Mouse (Mus musculus) midbrain, embryonic 12.5 days (tissue): Measurements from ENCODE around the gene Slc4a11. TPM values are rescaled to one million over a fixed set of nuclear protein-coding genes. Genes with fewer than 3 reads are reported as not detected.

ENCODE experiments used
- ATAC-seq: fragments of 200-750 bp; cut with Nextera tagmentation; 2 replicates; pipeline ENCODE4 v1.8.0; 2017; ENCODE audit warnings: low read depth, moderate TSS enrichment, moderate library complexity; ENCODE audit not compliant: low FRiP score
- H3K27ac ChIP-seq: fragments of 300-500 bp; sonication (generic); replicated peaks from 2 replicates; pipeline ENCODE4 v1.5.1; 2016; ENCODE audit warnings: mild to moderate bottlenecking
- H3K27me3 ChIP-seq: fragments of 300-500 bp; sonication (generic); 2 replicates; pipeline ENCODE4 v1.6.1; 2016; ENCODE audit warnings: mild to moderate bottlenecking
- H3K36me3 ChIP-seq: fragments of 300-500 bp; sonication (generic); 2 replicates; pipeline ENCODE4 v1.6.1; 2016
- H3K4me1 ChIP-seq: fragments of 300-500 bp; sonication (generic); 2 replicates; pipeline ENCODE4 v1.6.1; 2016
- H3K4me2 ChIP-seq: fragments of 300-500 bp; sonication (generic); replicated peaks from 2 replicates; pipeline ENCODE4 v1.6.1; 2016; ENCODE audit warnings: mild to moderate bottlenecking, moderate library complexity
- H3K4me3 ChIP-seq: fragments of 300-500 bp; sonication (generic); 2 replicates; pipeline ENCODE4 v1.5.1; 2016; ENCODE audit warnings: mild to moderate bottlenecking
- H3K9ac ChIP-seq: fragments of 300-500 bp; sonication (generic); replicated peaks from 2 replicates; pipeline ENCODE4 v1.6.1; 2016; ENCODE audit warnings: mild to moderate bottlenecking, moderate library complexity
- H3K9me3 ChIP-seq: fragments of 300-500 bp; sonication (generic); 2 replicates; pipeline ENCODE4 v1.6.1; 2016; ENCODE audit warnings: mild to moderate bottlenecking
- WGBS: fragments of 180-500 bp; shearing (Covaris S2); methylation state at CpG from one replicate; pipeline ENCODE4 v1.1.7; 2016; 5-methylcytosine and 5-hydroxymethylcytosine counted together
- polyA plus RNA-seq: library from polyadenylated mRNA; unstranded; fragments of >200 nt; fragmentation: Nextera tagmentation; extraction: Ambion mirVana; gene quantifications from 2 replicates; pipeline ENCODE4 v1.2.1, GENCODE M21; 2016

Gene Slc4a11
- polyA plus RNA-seq, 1 experiment from 2014 or later: 0.57 TPM

- Histone ChIP-seq H3K27me3 (no peaks in the 10 kb centered on the region), H3K4me1 (no peaks in the 10 kb centered on the region), H3K4me2 (no peak overlapping the region), H3K9me3 (no peaks in the 10 kb centered on the region), H3K9ac (no peak overlapping the region), H3K27ac (no peak overlapping the region), H3K36me3 (peaks cover 37% of the 10 kb centered on the region), H3K4me3 (no peak overlapping the region)
- WGBS: 66% methylated on average over 10 of the region's 10 CpGs
- ATAC-seq: no peak
Measured at GRCm38 (mm10) chr2:130707057-130707456, 9.7 kb upstream of the Slc4a11 start.

GRCm38 (mm10) chr2:130706602-130707001 lies 9.3 kb upstream of the Slc4a11 start:
- no peaks in the 10 kb centered on the region for H3K27me3 ChIP-seq
- 66% methylated on average over 4 of the region's 4 CpGs for WGBS
- no peak overlapping the region for H3K4me2 ChIP-seq
- H3K9me3 ChIP-seq: no peaks in the 10 kb centered on the region
- H3K9ac ChIP-seq: no peak overlapping the region
- no peak overlapping the region for H3K4me3 ChIP-seq
- no peaks in the 10 kb centered on the region for H3K4me1 ChIP-seq
- no peak overlapping the region for H3K27ac ChIP-seq
- H3K36me3 ChIP-seq: peaks cover 33% of the 10 kb centered on the region
- ATAC-seq: no peak

GRCm38 (mm10) chr2:130705178-130705577 lies 7.9 kb upstream of the Slc4a11 start:
- no peaks in the 10 kb centered on the region for H3K4me1 ChIP-seq
- no peak overlapping the region for H3K27ac ChIP-seq
- no peak overlapping the region for H3K4me2 ChIP-seq
- peaks cover 20% of the 10 kb centered on the region for H3K36me3 ChIP-seq
- H3K9ac ChIP-seq: no peak overlapping the region
- WGBS: 74% methylated on average over 6 of the region's 6 CpGs
- no peaks in the 10 kb centered on the region for H3K9me3 ChIP-seq
- H3K4me3 ChIP-seq: no peak overlapping the region
- no peak for ATAC-seq
- H3K27me3 ChIP-seq: peaks cover 2% of the 10 kb centered on the region

- H3K9ac ChIP-seq: no peak overlapping the region
- H3K27ac ChIP-seq: no peak overlapping the region
- no peak overlapping the region for H3K4me3 ChIP-seq
- H3K4me2 ChIP-seq: no peak overlapping the region
- peaks cover 12% of the 10 kb centered on the region for H3K36me3 ChIP-seq
- peaks cover 7% of the 10 kb centered on the region for H3K27me3 ChIP-seq
- ATAC-seq: no peak
- H3K9me3 ChIP-seq: no peaks in the 10 kb centered on the region
- no peaks in the 10 kb centered on the region for H3K4me1 ChIP-seq
- 67% methylated on average over 9 of the region's 9 CpGs for WGBS
Measured at GRCm38 (mm10) chr2:130704040-130705001, 7.0 kb upstream of the Slc4a11 start.

GRCm38 (mm10) chr2:130697821-130698266 lies 525 bp upstream of the Slc4a11 start:
- Histone ChIP-seq H3K36me3 (no peaks in the 10 kb centered on the region), H3K27ac (no peak overlapping the region), H3K9me3 (no peaks in the 10 kb centered on the region), H3K4me3 (peak overlapping the region; percentile 54), H3K4me2 (peak overlapping the region; percentile 99), H3K27me3 (peaks cover 61% of the 10 kb centered on the region), H3K9ac (peak overlapping the region; percentile 45), H3K4me1 (peaks cover 18% of the 10 kb centered on the region)
- WGBS: 1% methylated on average over 14 of the region's 14 CpGs
- ATAC-seq: peak; percentile 29

GRCm38 (mm10) chr2:130696700-130697152 lies 593 bp downstream of the Slc4a11 start:
- H3K27ac ChIP-seq: no peak overlapping the region
- H3K4me3 ChIP-seq: peak overlapping the region; percentile 54
- H3K9ac ChIP-seq: peak overlapping the region; percentile 45; the same call in 1 of the 2 replicates
- peak overlapping the region; percentile 99 for H3K4me2 ChIP-seq
- H3K4me1 ChIP-seq: peaks cover 18% of the 10 kb centered on the region
- H3K9me3 ChIP-seq: no peaks in the 10 kb centered on the region
- WGBS: under 1% methylated on average over 31 of the region's 31 CpGs
- H3K27me3 ChIP-seq: peaks cover 61% of the 10 kb centered on the region
- H3K36me3 ChIP-seq: no peaks in the 10 kb centered on the region
- ATAC-seq: no peak

GRCm38 (mm10) chr2:130693563-130693962 lies 3.8 kb downstream of the Slc4a11 start:
- H3K4me2 ChIP-seq: no peak overlapping the region
- H3K9ac ChIP-seq: no peak overlapping the region
- H3K9me3 ChIP-seq: no peaks in the 10 kb centered on the region
- no peaks in the 10 kb centered on the region for H3K36me3 ChIP-seq
- H3K27me3 ChIP-seq: peaks cover 48% of the 10 kb centered on the region
- H3K27ac ChIP-seq: no peak overlapping the region
- WGBS: 55% methylated on average over 3 of the region's 3 CpGs
- no peak for ATAC-seq
- H3K4me1 ChIP-seq: peaks cover 18% of the 10 kb centered on the region
- no peak overlapping the region for H3K4me3 ChIP-seq

- Histone ChIP-seq H3K9me3 (no peaks in the 10 kb centered on the region), H3K4me2 (no peak overlapping the region), H3K4me3 (no peak overlapping the region), H3K9ac (no peak overlapping the region), H3K36me3 (0 out of 2 replicates have a peak, but pooled peaks cover 8% of the 10 kb centered on the region), H3K4me1 (no peaks in the 10 kb centered on the region), H3K27ac (no peak overlapping the region), H3K27me3 (peaks cover 4% of the 10 kb centered on the region; the same call in 1 of the 2 replicates)
- ATAC-seq: no peak
- WGBS: 87% methylated on average over 2 of the region's 2 CpGs
Measured at GRCm38 (mm10) chr2:130689011-130689410, 8.3 kb downstream of the Slc4a11 start.

GRCm38 (mm10) chr2:130685426-130685825 lies 11.9 kb downstream of the Slc4a11 start:
- Histone ChIP-seq H3K4me1 (no peaks in the 10 kb centered on the region), H3K9me3 (no peaks in the 10 kb centered on the region), H3K4me2 (no peak overlapping the region), H3K4me3 (no peak overlapping the region), H3K36me3 (peaks cover 39% of the 10 kb centered on the region), H3K27ac (no peak overlapping the region), H3K27me3 (no peaks in the 10 kb centered on the region), H3K9ac (no peak overlapping the region)
- WGBS: 88% methylated on average over 9 of the region's 9 CpGs
- ATAC-seq: no peak

GRCm38 (mm10) chr2:130681531-130681930 lies 15.8 kb downstream of the Slc4a11 start:
- no peaks in the 10 kb centered on the region for H3K27me3 ChIP-seq
- no peak overlapping the region for H3K27ac ChIP-seq
- no peaks in the 10 kb centered on the region for H3K4me1 ChIP-seq
- no peak for ATAC-seq
- H3K36me3 ChIP-seq: peaks cover 78% of the 10 kb centered on the region
- no peak overlapping the region for H3K4me2 ChIP-seq
- 84% methylated on average over 3 of the region's 3 CpGs for WGBS
- no peaks in the 10 kb centered on the region for H3K9me3 ChIP-seq
- H3K4me3 ChIP-seq: no peak overlapping the region
- H3K9ac ChIP-seq: no peak overlapping the region

GRCm38 (mm10) chr2:130679899-130680298 lies 17.4 kb downstream of the Slc4a11 start:
- H3K9ac ChIP-seq: no peak overlapping the region
- H3K27ac ChIP-seq: no peak overlapping the region
- WGBS: 91% methylated on average over 6 of the region's 6 CpGs
- H3K4me2 ChIP-seq: no peak overlapping the region
- H3K4me1 ChIP-seq: no peaks in the 10 kb centered on the region
- H3K36me3 ChIP-seq: peaks cover 94% of the 10 kb centered on the region
- no peaks in the 10 kb centered on the region for H3K27me3 ChIP-seq
- no peak for ATAC-seq
- no peak overlapping the region for H3K4me3 ChIP-seq
- H3K9me3 ChIP-seq: no peaks in the 10 kb centered on the region

- Histone ChIP-seq H3K4me1 (no peaks in the 10 kb centered on the region), H3K36me3 (peaks cover 93% of the 10 kb centered on the region), H3K4me3 (no peak overlapping the region), H3K9ac (no peak overlapping the region), H3K27me3 (no peaks in the 10 kb centered on the region), H3K9me3 (no peaks in the 10 kb centered on the region), H3K27ac (no peak overlapping the region), H3K4me2 (no peak overlapping the region)
- WGBS: 94% methylated on average over 12 of the region's 12 CpGs
- no peak for ATAC-seq
Measured at GRCm38 (mm10) chr2:130679154-130679553, 18.2 kb downstream of the Slc4a11 start.
